Mouse (Mus musculus): ENCODE results near the gene Slc11a2.
"Not testable (repeated sequence)": the region's sequence is repeated elsewhere in the genome, so short reads cannot be mapped to it uniquely, and the experiment has no call there.

Slc11a2 gene

DNA sequence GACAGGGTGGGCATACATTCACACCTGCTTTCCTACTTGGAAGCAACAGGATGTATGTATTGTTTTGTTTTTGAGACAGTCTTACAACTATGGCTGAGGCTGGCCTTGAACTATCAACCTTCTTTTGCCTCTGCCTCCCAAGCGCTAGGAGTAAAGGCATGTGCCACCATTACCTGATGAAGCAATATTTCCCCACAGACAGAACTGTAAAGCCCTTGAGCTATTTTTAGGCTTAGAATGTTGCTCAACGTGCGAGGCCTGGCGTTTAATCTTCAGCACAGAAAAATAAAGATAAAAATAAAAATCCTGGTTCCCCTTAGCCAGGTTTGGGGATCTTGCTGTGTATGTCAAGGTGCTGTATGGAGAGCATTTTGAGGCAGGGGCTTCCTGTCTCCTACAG, 11.2 kb upstream of the Slc11a2 start:
- DNase-seq (ENCODE audit: low read depth, low spot score) = no peak

DNA sequence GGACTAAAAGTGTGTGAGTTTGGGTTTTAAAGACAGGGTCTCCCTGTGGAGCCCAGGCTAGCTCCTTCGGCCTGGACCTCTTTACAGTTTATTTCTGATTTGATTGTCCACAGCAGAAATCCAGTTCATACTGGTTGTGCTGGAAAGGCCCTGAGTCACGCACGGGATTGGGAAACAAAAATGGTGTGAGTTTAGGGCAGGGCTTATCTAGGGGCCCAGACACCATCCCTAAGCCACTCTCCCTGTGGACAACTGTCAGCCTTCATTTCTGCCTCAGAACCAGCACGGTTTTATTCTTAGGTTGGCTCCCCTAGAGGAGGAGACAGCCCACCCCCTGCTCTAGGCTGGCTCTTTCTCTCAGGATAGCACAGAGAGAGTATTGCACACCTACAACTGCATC, 8.4 kb upstream of the Slc11a2 start:
- DNase-seq (ENCODE audit: low read depth, low spot score) = no peak

DNA sequence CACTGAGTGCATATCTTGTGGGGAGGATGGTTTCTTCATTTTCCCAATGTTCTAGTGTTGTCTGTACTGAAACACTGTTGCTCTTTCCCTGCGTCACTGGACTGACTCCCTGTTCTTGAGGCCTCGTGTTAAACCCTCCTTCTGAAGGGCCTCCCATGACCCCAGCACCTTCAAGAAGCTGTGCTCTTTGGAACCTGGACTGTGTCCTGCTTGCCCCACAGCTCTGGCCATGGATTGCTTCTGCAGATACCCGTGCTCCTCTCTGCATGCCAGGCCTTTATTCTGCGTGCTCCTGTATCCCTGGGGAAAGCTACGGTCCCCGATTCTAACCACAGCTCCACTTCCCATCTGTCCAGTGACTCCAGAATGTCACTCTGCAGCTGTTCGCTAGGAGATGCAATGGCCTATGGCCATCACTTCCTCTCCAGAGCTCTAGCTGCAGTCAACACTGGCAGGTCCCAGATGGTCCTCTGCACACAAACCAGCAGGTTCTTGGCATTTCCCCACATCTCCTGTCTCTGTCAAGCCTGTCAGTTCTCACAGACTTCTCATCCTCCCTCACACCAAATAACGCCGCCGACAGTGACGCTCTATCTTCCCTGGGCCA, 5.2 kb upstream of the Slc11a2 start:
- no peak for DNase-seq (ENCODE audit: low read depth, low spot score)

DNA sequence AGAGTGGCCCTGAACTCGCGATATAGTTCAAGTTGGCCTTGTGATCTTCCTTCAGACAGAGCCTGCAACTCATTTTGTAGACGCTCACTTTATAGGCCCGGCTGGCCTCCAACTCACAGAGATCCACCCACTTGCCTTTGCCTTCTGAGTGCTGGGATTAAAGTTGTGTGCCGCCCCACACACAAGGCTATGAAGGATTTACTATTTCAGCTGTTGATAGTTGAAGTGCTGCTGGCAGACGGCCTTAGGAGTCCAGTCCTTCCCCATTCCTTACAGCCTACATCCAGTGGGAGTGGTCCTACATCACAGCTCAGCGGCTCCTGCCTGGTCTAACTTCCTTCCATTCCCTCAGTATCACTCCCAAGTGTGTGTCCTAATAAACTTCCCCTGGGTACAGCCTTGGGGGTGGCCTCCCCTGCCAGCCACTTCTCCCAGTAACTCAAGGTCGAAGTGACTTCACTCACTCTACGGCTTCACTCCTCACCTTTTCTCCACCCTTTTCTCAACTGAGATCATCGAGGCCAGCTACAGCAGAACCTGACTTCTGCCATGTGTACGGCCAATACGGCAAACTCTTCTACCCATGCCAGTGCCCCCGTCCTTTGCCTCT, 3.5 kb upstream of the Slc11a2 start:
- DNase-seq (ENCODE audit: low read depth, low spot score) = no peak

DNA sequence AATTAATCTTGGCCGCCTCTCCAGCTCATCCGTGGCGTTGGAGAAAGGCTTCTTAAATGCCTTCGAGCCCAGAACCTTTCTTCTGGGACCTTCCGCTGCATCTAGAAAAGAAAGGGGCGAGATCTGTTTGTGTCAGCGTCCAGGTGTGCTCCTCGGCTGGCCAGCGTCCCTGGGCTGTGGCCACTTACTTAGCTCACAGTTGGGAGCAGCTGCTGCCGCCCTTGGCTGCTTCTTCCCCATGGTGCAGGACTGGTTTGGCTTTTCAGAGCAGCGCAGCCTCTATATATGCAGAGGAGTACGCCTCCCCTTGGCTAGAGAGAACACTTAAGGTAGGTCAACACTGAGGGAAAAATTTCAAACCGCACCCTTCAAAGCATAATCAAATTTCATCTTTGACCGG, 956 bp downstream of the Slc11a2 start:
- DNase-seq (ENCODE audit: low read depth, low spot score) = no peak

DNA sequence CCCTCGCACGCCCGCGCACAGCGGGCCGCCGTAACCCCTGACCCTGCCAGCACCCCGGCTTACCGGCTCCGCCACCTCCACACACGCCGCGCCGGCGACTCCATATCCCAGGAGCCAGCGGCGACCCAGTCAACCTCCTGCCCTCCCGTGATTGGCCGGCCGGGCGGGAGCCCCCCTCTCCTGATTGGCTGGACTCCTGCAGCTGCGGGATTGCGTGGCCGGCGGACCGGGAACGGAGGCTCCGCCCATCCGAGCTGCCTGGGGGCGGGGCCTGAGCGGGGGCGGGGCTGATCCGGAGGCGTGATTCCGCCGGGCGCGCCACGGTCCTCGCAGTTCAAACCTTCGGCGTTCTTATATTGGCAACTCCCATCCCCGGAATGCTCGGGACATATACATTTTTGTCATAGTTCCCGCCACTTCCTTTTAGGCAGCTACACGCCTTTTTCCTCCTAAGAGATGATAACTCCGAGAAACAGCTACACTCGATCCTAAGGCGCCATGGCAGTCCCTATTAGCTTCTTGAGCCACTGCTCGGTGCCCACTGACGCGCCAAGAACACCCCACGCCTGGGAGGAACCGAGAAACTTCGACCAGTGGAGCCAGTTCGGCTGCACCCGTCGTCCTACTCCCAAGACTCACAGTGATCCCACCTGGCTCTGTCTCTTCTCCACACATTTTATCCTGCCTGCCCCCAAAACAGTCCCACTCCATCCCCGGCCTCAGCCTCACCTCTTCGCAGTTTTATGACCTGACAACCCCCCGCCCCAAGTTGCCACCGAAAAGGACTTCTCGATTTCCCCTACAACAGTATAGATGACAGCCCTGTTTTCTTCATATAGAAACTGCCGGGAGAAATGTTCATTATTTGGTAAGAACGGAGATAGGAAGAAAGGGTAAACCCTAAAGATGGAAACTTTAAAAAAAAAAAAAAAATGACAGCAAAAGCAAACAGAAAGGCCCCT, 1.7 kb downstream of the Slc11a2 start:
- DNase-seq (ENCODE audit: low read depth, low spot score) = peak; percentile 96

DNA sequence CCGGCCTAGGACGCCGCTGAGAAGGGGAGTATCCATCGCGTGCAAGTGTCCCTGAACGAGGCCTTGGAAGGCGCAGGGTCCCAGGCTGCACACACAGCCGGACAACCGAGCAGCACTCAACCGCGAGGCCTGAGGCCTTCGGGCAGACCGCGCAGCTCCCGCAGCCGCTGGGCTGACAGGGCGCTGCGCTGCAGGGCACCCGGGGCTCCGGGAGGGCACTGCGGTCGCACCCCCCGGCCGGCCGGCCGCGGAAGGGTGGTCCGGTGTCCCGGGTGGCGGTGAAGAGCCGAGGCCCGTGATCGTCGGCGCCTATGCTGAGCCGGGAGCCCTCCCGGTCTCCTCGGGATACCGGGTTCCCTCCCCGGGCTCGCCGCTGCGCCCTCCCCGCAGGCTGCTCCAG, 2.4 kb downstream of the Slc11a2 start:
- DNase-seq (ENCODE audit: low read depth, low spot score) = peak; percentile 43

DNA sequence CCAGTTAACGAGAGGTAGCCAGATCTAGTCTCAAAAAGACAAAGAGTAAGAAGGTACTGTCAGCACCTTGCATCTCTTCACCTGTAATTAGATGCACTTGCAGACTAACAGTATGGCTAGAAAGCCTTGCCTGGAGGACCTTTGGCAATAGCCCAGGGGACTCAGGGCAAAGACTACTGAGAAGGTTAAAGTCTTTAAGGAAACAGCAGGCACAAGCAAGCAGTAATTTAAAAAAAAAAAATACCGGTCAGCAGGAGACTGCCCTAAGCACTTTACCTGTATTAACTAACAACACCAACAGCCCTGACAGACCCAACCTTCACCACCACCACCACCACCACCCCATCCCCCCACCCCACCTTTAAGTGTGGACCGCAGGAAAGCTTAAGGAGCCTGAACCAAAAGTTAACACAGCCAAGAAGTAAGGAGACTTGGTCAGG, 3.1 kb downstream of the Slc11a2 start, which contains the start of gene Gm5475:
Gene Gm5475, plus strand, starts transcription at position 390 of the 440 bp plus-strand sequence.
- DNase-seq (ENCODE audit: low read depth, low spot score) = not testable (repeated sequence)

DNA sequence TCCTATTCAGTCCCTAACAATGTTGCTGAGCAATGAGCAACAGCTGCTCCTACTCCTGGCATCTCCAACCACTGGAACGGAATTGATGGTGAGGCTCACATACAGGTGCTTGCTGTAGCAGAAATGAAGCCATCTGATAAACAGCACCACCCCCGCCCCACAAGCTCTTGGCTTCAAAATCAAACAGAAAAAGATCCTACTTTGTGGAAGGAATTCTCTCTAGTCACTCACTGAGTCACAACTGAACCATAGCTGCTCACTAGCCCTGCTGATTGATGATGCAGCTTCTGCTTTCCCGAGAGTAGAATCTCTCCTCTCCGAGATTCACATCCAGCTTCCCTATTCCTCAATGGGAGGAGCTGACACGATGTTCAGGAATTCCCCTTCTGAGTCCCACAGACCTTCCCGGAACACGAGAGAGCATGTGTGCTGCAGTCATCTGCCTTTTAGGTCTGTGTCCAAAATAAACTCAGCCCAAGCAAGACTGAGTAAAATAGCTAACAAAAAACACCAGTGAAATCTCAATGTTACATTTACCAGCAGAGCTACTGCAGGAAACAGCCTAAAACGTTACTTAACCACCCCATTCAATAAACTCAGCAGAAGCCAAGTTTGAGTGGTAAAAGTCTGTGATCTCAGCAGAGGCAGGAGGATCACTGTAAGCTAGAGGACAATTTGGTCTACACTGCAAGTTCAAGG, 3.7 kb downstream of the Slc11a2 start:
- no peak for DNase-seq (ENCODE audit: low read depth, low spot score)

DNA sequence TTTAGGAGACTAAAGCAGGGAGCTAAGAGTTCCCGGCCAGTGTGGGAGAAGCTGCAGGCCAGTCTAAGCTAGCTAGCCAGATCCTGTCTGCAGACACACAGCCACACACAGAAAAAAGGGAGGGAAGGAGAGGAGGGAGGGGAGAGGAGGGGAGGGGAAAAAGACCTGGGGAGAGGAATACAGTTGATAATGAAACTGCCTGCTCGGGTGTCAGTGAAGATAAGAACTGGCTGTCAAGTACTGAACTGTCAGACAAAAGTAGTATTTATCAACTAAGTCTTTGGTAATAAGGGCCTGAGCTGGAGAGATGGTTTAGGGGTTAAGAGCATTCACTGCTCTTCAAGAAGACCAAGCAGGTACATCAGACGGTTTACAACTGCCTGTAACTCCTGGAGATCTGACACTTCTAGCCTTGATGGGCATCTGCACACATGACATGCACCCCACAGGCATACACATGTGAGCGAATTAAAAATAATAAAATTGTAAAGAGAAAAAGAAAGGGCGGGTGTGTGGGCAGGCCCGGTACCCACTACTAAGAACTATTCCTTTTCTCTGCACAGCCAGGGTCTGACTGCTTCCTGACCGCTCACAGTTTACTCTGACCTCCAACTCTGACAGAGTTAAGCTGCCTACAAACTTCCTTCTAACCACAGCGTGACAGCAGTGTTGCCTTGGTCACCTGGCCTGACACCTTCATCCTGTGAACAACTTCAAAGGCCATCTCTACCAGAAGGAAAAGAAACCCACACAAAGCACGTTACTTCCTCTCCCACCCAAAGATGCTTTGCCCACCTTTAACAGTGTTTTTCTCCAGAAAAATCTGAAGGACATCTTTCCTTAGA, 4.7 kb downstream of the Slc11a2 start:
- no peak for DNase-seq (ENCODE audit: low read depth, low spot score)

DNA sequence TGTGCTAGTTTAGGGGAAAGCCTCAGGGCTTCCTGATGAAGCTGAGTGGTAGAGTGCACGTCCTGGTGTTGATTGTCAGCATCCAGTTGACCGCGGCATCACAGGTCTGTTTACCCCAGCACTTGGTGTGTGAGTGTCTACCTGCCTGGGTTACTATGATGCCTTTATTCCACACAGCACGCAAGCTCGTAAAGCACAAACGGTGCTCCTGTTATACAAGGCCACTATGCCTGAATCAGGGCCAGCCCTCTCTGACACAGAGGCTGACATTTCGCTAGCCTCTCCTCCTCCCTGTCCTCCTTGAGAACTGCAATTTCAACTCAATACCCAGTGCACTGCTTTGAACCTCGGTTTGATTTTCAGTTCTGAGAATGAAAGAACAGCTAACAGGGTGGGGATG, 5.6 kb downstream of the Slc11a2 start:
- DNase-seq (ENCODE audit: low read depth, low spot score) = no peak

DNA sequence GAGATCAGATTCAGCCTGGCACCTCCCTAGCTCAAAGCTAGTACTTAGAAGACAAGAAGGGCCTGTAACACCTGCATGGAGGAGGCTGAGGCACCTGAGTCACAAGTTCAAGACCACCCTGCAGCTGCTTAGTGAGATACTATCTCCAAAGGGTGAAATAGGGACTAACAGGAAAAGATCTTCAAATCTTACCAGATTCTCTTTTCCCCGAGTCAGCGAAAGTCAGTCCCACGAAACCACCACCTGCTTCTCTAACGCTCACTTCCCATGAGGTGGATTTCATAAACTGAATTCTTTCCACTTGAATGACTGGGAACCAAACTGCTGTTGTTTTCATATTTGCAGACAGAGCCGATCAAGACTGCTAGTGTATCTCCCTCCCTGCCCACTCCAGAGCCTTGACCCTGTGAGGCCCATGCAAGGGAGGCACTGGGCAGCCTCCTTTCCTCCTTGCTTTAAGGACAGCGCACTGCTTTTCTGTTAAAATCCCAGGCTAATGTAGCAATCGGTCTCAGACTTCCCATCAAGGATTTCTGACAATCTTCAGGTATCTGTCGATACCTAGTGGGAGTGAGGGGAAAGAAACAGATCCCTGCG, 6.9 kb downstream of the Slc11a2 start:
- DNase-seq (ENCODE audit: low read depth, low spot score) = no peak

DNA sequence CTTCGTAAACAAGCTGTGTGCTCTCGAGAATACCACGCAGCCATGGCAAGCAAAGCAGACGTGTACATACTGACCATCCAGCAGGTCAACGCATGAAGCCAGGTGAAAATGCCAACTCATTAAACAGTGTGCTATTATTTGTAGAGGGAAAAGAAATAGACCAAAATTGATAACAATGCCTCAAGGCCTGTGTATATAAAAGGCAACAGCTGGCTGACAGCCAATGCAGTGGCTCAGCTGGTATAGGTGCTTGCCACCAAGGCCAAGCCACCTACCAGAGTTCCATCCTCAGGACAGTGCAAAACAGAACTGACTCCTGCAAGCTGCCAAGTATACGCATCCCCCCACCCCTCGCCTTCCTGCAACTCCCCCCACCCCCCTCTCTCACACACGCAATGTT, 9.2 kb downstream of the Slc11a2 start:
- DNase-seq (ENCODE audit: low read depth, low spot score) = no peak

DNA sequence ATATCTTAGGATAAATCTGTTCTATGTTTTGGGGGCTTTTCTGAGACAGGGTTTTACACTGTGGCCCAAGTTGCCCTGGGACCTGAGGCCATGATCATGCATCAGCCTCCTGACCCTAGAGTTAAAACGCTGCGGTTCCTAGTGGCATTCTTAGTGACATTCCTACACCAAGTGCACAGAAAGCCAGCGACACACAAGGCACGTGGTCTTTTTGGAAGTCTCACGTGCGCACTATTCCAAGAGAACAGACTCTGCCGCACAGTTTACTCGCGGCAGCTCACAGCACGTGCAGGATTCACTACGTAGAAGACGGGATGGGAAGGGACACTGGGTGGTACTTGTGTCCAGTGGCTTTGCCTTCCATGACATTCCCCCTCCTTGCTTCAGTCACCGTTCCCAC, 9.9 kb downstream of the Slc11a2 start:
- no peak for DNase-seq (ENCODE audit: low read depth, low spot score)

DNA sequence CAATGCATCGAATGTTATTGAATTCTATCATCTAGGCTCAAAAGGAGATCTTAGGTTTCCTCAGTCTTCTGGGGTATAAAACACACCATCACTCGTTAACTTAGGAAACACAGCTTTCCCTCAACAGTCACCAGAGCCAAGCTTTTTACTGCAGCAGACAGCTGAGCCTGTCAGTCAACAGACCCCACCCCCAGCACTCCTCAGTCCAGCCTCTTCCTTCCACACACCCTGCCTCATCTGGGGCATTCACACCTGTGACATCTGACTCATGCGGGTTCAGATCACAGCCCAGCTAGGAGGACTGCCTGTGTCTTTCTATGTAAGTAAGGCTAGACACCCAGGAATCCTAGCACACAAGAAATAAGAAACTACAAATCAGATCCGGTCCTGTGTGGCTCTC, 10.9 kb downstream of the Slc11a2 start:
- DNase-seq (ENCODE audit: low read depth, low spot score) = no peak

DNA sequence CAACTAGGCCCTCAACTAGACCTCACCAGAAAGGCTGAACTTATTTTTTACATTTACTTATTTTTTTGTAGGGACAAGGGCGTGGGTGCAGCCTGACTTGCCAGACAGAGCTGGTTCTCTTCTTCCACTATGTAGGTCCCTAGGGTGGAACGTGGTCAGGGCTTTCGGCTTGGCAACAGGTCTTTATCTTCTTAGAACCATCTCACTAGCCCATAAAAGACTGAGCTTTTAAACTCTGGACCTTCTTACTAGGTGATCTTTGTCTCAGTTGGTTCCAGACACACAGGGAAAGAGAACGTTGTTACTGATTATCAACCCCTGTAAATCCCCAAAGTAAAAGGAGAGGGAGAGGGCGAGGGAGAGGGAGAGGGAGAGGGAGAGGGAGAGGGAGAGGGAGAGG, 11.6 kb downstream of the Slc11a2 start:
- DNase-seq (ENCODE audit: low read depth, low spot score) = no peak

DNA sequence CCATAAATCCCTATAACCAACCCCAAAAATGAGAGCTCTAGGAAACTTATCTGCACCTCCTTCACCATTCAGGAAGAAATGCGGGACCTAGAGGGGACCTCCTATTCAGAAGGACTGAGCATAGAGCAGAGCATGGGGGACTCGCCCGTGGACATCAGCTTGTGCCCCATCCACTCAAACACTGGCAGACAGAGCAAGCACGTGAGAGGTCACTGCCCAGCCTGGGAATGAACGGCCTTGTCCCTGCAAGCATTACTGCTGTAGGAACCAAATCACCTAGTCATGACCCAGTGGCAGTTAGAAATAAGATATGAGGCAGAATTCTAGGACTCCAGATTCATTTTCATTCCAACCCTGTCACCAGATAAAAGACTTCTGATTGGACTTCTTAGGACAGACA, 13.1 kb downstream of the Slc11a2 start:
- no peak for DNase-seq (ENCODE audit: low read depth, low spot score)

DNA sequence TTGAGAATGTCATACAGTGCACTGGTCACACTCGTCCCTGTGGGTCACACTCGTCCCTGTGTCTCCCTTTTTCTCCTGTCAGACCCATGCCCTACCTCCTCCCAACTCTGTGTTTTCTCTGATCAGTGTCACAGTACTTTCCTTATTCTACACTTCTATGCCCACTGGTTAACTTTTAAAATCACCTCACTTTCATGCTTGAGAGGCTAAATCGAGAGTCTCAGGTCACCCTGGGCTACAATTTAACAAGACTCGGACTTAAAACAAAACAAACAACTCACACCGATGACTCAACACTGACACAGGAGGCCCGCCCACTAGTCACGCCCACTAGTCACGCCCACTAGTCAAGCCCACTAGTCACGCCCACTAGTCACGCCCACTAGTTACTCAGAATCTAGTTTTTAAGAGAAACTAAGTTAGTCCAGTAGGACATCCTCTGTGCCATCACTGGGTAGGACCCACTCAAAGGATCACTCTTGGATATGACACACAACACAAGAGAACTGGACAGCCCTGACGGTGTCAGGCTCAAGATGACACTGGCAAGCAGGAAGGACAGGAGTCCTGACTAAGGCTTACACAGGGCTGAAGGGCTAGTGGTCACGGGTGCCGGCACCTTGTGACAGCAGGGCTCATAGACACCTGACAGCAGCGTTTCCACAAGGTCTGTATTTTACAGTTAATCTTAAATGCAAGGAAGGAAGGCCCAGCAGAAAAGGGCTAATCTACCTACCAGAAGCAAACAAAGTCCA, 13.8 kb downstream of the Slc11a2 start:
- no peak for DNase-seq (ENCODE audit: low read depth, low spot score)

DNA sequence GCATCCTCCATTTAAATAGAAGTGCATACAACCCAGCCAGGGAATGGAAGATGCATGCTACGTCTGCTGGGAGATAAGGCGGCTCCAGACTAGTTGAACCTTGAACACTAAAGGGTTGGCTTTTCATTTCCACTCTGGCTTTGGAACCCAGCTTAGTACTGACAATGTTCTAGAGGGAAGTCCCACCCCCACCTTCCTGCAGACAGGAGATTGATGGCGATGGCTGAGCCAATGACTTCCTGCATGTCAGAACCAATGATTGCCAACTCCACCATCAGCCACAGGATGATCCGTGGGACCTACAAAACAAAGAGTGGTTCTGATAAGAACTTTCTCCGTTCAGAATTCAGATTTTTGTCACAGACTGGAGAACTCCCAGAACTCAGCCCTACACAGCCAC, 18.8 kb downstream of the Slc11a2 start:
- DNase-seq (ENCODE audit: low read depth, low spot score) = no peak

Measured in mesoderm, embryonic 11.5 days (tissue).